Mouse (Mus musculus) megakaryocyte, adult 5-6 weeks (primary cell): ENCODE data around the gene Cd63. TPM values are rescaled to one million over a fixed set of nuclear protein-coding genes. Genes with fewer than 3 reads are reported as not detected.

ENCODE experiments used
- ATAC-seq: 2 replicates; pipeline ENCODE4 v1.8.0; 2016; ENCODE audit warnings: mild to moderate bottlenecking, inconsistent platforms; ENCODE audit not compliant: poor library complexity, severe bottlenecking
- total RNA-seq, 2 experiments: library from RNA; stranded (forward) in 1 of 2; stranded (reverse) in 1 of 2; fragments of 153-499, 151-499 nt in 1 of 2; fragments of 221-1000, 200-1000 nt in 1 of 2; gene quantifications; 2 replicates each; pipeline versions ENCODE4 v1.2.3 to v1.2.4; 2015 to 2017

Gene Cd63
- total RNA-seq, 2 experiments from 2014 or later: 46.8 to 60.5 TPM

GRCm38 (mm10) chr10:128902409-128902988 lies 1.7 kb downstream of the Cd63 start:
- ATAC-seq: peak; percentile 77

DNA sequence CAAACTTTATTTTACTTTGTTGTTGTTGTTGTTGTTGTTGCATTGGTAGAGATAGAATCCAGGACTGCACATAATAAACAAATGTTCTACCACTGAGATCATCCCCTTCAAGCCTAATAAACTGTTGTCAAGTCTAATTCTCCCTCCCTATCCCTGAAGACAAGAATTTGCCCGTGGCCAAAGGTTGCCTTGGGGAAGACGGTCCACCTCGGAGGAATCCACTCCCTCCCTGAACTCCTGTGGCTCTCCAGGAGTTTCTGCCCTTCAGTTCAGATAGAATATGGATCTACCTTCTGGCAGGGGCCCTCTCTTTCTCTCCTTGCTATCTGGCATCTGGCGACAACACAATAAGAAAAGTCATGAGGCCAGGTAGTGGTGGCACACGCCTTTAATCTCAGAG lies 4.0 kb downstream of the Cd63 start:
- no peak for ATAC-seq

- peak; percentile 11 for ATAC-seq
Measured at GRCm38 (mm10) chr10:128908778-128909448, 8.1 kb downstream of the Cd63 start.

DNA sequence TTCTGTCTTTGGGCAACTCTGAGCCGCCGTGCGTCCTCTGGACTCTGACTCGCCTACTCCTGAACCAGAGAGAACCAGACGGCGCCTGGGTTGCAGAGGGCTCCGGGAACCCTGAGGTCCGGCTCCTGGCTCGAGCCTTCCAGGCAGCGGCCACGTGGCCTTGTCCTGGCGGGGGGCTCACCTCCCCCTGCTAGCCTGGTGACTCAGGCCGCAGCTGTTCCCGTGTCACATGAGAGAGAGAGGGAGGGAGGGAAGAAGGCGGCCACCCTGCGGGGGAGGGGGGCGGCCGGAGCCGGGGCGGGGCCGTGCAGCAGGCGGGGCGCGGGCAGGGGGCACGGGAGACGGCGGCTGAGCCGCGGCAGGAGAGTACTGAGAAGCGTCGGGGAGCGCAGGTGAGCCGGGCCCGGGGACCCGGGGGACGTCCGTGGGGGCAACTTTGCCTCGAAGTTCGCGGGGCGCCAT lies 8.8 kb downstream of the Cd63 start:
- ATAC-seq: peak; percentile 54

DNA sequence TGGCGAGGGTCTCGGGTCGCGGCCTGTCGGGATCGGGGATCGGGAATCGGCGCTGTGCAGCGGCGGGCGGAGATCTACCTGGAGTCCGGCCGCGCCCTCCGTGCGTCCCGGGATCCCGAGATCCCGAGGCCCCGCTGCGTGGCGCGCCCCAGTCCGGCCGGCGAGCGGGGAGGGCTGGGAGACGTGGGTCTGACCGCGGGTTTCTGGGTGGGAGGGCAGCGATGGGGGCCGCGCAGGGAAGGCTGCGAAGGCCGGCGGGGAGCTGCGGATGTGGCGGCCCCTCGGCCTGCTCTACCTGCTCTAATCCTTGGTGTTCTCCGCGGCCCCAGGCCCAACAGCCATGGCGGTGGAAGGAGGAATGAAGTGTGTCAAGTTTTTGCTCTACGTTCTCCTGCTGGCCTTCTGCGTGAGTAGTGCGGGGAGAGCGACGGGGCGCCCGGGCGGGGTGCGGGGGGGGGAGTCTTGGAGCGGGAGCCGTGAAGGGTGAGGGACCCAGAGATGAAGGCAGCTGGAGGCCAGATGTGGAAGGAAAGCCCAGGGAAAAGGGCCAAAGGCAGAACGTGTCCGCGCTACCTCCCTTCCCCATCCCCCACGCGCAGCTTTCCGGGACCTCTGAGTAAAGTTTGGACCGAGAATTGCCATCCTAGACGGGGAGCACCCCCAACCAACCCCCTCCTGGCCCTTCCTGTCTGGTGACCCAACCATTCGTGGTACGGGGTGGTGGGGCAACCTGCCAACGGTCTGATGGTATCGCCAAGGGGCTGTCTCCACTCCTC lies 9.5 kb downstream of the Cd63 start:
- peak; percentile 45 for ATAC-seq

- peak; percentile 51 for ATAC-seq
Measured at GRCm38 (mm10) chr10:128911430-128911829, 10.6 kb downstream of the Cd63 start.

DNA sequence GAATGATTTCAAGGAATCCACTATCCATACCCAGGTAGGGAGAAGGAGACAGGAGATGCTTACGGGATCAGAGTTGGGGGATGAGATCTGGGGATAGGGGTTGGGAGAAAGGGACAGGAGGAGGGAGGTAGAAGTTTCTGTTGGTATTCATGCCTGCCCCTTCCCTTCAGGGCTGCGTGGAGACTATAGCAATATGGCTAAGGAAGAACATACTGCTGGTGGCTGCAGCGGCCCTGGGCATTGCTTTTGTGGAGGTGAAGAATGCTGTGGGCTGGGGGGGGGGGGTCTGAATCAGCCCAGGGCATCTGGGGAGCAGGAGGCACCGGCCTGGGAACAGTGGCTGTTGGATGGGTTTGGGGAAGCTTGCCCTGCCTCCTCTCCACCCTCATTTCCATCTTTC lies 11.5 kb downstream of the Cd63 start:
- ATAC-seq: no peak

- no peak for ATAC-seq
Measured at GRCm38 (mm10) chr10:128912791-128913190, 12.0 kb downstream of the Cd63 start.

DNA sequence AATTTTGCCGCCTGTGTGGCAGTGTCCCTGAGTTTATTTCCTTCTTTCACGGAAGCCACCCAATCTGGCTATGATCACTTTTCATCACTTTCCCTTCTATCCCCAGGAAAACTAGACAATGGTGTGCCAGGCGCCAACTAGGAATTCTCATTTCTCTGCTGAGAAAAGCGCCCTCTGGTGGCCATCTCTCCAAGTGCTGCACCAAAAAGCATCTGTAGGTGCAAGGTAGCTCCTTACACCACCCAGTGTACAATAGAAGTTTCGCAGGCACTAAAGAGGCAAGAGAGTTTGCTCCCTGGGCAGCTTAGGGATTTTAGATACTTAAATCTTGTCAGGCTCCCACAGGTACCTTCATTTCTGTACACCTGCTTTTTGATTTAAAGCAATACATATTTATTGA lies 12.4 kb downstream of the Cd63 start:
- ATAC-seq: peak; percentile 55

- ATAC-seq: no peak
Measured at GRCm38 (mm10) chr10:128913696-128914095, 12.9 kb downstream of the Cd63 start.

DNA sequence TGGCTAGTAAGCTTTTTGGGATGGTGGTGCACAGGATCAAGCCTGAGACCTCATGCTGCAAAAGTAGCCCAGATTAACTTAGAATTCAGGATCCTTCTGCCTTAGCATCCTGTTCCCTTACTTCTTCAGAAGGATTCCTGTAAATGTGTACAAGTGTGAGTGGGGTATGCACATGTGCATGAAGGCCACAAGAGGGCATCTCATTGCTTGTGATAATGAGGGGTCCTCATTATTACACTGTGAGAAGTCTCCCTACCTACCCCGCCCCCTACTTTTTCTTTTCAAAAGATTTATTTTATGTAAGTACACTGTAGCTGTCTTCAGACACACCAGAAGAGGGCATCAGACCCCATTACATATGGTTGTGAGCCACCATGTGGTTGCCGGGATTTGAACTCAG lies 14.8 kb downstream of the Cd63 start:
- ATAC-seq: no peak

- no peak for ATAC-seq
Measured at GRCm38 (mm10) chr10:128916665-128917064, 15.9 kb downstream of the Cd63 start.

GRCm38 (mm10) chr10:128917400-128917799 lies 16.6 kb downstream of the Cd63 start:
- ATAC-seq: no peak

- no peak for ATAC-seq
Measured at GRCm38 (mm10) chr10:128918246-128918645, 17.5 kb downstream of the Cd63 start.

GRCm38 (mm10) chr10:128919203-128919631 lies 18.4 kb downstream of the Cd63 start:
- no peak for ATAC-seq

DNA sequence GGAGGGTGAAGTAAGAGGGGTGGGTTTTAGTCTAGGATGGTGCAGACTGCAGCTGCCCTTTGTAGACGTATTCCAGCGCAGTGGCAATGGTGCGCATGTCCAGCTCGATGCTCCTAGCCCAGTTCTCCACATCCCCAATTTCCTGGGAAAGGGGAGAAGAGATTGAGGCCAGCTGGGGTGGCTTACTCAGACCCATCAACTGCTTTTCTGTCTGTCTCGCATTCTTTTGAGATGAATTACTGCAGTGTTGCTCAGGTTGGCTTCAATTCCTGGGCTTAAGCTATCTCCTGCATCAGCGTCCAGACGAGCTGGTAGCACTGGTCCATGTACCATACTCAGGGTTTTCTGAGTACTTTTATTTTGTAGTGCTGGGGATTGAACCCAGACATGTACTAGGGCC lies 19.2 kb downstream of the Cd63 start:
- ATAC-seq: no peak

GRCm38 (mm10) chr10:128920736-128921161 lies 20.0 kb downstream of the Cd63 start:
- no peak for ATAC-seq

DNA sequence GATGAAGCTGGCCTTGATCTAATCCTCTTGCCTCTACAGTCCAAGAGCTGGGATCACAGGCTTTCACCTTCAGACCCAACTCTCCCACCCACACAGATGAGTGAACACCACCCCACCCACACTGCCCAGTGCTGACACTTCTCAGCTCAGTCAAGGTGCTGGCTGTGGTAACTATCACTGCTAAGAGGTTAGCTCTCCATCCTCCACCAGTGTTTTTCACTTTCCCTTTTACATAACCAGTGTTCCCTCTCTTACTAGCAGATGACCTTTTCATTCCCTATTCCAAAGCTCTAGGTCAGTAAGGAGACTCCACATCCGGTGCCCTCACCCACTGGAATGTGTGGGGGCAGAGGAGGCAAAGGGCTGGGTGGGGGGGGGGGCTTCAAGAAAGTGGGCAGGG lies 20.5 kb downstream of the Cd63 start:
- ATAC-seq: no peak

DNA sequence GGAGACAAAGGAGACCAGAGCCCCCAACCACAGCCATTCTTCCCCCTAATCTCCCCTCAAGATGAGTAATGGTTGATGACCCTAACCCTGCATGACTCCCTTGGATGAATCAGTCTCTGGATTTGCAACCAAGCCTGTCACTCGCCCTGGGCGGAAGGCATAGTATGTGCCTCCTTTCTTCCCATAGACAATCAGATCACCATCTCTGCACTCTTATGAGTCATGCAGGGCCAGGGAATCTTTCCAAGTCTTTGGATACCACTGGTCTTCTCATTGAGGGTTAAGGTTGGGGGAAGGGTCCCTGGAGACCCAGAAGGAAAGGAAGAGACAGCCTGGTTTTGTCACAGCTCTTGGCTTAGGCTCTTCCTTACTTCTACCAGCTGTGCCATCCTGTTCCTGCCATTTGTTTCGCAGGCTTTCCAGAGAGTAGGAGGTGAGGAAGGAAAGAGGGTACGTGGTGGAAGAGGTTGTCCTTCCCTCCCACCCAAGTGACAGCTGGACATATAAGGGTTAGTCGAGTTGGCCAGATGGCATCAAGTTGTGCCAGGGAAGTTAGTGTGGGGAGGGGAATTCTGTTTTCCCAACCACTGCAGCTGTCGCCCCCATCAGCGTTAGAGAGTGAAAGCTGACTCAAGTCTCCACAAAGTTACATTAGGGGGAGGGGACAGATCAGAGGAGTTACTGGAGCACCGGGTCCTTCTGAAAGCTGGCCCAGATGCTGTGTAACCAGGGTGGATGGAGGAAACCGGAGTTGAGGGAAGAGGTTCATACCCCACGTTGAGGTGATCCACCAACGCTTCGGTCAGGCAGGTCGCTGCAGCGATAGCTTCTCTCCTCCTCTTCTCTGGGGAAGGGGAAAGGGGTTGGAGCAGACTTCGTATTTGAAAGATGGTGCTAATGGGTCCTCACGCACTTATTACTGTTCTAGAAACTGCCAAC lies 21.4 kb downstream of the Cd63 start:
- no peak for ATAC-seq

DNA sequence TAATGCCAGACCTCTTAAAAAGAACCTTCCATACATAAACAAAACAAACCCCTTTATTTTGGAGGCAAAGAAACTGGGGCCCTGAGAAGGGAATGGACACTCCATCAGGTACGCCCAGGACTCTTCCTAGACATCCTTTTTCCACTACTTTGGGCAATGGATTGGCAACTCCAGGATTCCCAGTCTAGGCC lies 21.9 kb downstream of the Cd63 start, which contains the start of gene Rdh5:
Gene Rdh5, minus strand, starts transcription at position 67 of the 191 bp plus-strand sequence.
- ATAC-seq: no peak
